Mouse (Mus musculus) C2C12 (cell line): Measurements from ENCODE around the gene A930017K11Rik.

Source experiments
- CTCF ChIP-seq: IDR thresholded peaks from one replicate; pipeline ENCODE4 v1.5.1; 2011; ENCODE audit not compliant: control insufficient read depth, insufficient read depth, insufficient read length
- FOSL1 ChIP-seq: IDR thresholded peaks from one replicate; pipeline ENCODE4 v1.8.0; 2011; ENCODE audit warnings: mild to moderate bottlenecking, low read length; ENCODE audit not compliant: poor library complexity, insufficient read depth, severe bottlenecking
- MAX ChIP-seq: IDR thresholded peaks from one replicate; pipeline ENCODE4 v1.6.1; 2011; ENCODE audit warnings: mild to moderate bottlenecking, control low read depth
- MYOD1 ChIP-seq: IDR thresholded peaks from one replicate; pipeline ENCODE4 v1.6.1; 2011; ENCODE audit warnings: low read depth; ENCODE audit not compliant: control insufficient read depth, insufficient read length
- MYOG ChIP-seq: IDR thresholded peaks from one replicate; pipeline ENCODE4 v1.6.1; 2011; ENCODE audit not compliant: control insufficient read depth, insufficient read length; ENCODE audit errors: extremely low read depth
- USF1 ChIP-seq: IDR thresholded peaks from one replicate; pipeline ENCODE4 v1.6.1; 2011; ENCODE audit warnings: low read depth, mild to moderate bottlenecking, control low read depth, moderate library complexity

- TF ChIP-seq CTCF = no peak
- no peak for TF ChIP-seq USF1
- no peak for TF ChIP-seq MYOD1
- no peak for TF ChIP-seq MAX
- no peak for TF ChIP-seq FOSL1
- TF ChIP-seq MYOG = no peak
These were observed 3.4 kb upstream of the A930017K11Rik start for GRCm38 (mm10) chr17:25955736-25956135.
